Mouse (Mus musculus) bone marrow, adult 2 months (tissue): ENCODE data around the gene Sf1. TPM values are rescaled to one million over a fixed set of nuclear protein-coding genes. Genes with fewer than 3 reads are reported as not detected.

Experiments
- H3K27ac ChIP-seq: fragments of 200-500 bp; 2 replicates; pipeline ENCODE4 v1.5.1; 2012; ENCODE audit warnings: low read depth, mild to moderate bottlenecking, control low read depth, inconsistent platforms, low read length; ENCODE audit not compliant: control insufficient read depth, poor library complexity, insufficient read depth
- H3K4me1 ChIP-seq: fragments of 200-500 bp; 2 replicates; pipeline ENCODE4 v1.6.1; 2011; ENCODE audit warnings: low read length; ENCODE audit not compliant: control insufficient read depth, insufficient read depth
- H3K4me3 ChIP-seq: fragments of 200-500 bp; replicated peaks from 2 replicates; pipeline ENCODE3; 2011; ENCODE audit warnings: mild to moderate bottlenecking, low read depth, low read length, control low read depth; ENCODE audit not compliant: control insufficient read depth
- CTCF ChIP-seq: fragments of 200-500 bp; IDR thresholded peaks from 2 replicates; pipeline ENCODE4 v1.5.1; 2011; ENCODE audit warnings: low read length, control low read depth; ENCODE audit not compliant: control insufficient read depth, insufficient read depth
- POLR2A ChIP-seq: fragments of 200-500 bp; IDR thresholded peaks from 2 replicates; pipeline ENCODE4 v1.6.1; 2011; ENCODE audit warnings: low read depth, mild to moderate bottlenecking, control low read depth, low read length, borderline replicate concordance; ENCODE audit not compliant: control insufficient read depth
- WGBS: fragments of 180-500 bp; shearing (Covaris S2); methylation state at CpG from one replicate; pipeline ENCODE4 v1.1.7; 2018; 5-methylcytosine and 5-hydroxymethylcytosine counted together
- polyA plus RNA-seq: library from polyadenylated mRNA; stranded (reverse); fragments of >200 nt; gene quantifications from 2 replicates; pipeline ENCODE4 v1.2.4, GENCODE M21; 2011; ENCODE audit warnings: low replicate concordance; ENCODE audit not compliant: missing spikeins, insufficient read depth, insufficient read length

Sf1 gene
- polyA plus RNA-seq, 1 experiment: 184 TPM

DNA sequence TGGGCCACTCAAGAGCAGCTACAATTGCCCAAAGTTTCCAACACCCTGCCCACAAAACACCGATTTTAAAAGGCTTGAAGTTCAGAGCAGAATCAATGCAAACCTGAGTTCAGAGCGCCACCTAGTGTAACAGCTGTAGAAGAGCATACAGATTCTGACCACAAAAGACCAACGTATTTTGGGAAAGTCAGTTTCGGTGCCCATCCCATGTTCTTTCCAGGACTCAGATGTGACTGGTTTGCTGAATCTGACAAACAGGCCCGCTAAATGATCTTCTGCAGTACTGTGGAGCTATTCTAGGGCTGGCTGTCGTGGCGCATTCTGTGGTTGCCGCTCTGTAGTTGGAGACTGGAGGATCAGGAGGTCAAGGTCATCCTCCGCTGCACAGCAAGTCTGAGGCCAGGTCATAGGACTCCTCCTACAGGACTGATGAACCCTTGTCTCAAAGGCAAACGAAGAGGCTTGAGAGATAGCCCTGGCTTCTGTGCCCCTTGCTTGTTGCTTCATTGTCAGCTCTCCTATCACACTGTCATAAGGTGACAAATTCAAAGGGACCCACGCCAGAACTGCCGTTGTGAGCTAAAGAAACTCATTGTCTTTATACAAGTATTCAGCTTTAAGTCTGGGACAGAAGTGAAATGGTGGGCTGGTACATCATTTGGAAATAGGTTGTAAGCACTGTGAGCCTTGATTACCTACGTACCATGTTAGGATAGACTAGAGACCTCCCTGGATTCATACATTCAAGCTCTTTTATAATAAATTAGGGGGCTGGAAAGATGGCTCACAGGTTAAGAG, 31.6 kb upstream of the Sf1 start:
- H3K4me3 ChIP-seq: peak overlapping the region; percentile 23
- H3K4me1 ChIP-seq: peaks cover 2% of the 10 kb centered on the region; the same call in 1 of the 2 replicates
- 24% methylated on average over 13 of the region's 13 CpGs for WGBS
- peak; percentile 37 for TF ChIP-seq CTCF
- no peak for TF ChIP-seq POLR2A
- peak overlapping the region; percentile 2; the same call in 1 of the 2 replicates for H3K27ac ChIP-seq

DNA sequence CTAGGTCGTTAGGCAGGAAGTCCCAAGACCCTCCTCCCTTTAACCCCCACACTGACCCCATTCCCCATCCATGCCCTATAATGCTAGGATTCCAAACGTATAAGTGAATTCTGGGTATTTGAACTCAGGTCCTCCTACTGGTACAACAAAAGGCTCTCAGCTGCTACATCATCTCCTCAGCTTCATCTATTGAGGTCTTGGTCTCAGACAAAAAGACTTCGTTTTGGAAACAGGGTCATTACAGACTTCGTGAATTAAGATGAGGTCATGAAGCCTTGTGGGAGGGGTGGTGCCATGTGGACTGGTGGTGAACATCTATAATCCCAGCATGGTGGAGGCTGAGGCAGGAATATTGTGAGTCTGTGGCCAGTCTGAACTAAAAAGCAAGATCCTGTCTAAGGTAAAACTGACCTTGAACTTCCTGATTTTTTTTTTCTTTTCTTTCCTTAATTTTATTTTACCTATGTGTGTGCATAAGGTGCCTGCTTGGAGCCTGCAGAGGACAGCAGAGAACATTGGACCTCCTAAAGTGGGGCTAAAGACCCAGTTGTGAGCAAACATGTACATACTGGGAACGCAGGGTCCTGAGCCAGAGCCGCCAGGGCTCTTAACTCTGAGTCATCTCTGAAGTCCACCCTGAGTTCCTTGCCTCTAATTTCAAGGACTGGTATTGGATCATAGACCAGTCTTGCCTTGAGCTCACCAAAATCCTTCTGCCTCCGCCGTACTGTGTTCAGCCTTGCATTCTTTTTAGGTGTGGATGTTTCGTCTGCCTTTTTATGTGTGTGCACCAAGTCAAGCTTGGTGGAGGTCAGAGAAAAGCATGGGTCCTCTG, 29.5 kb upstream of the Sf1 start:
- H3K4me3 ChIP-seq: peak overlapping the region; percentile 73
- peak overlapping the region; percentile 16; the same call in 1 of the 2 replicates for H3K27ac ChIP-seq
- WGBS: 53% methylated on average over 9 of the region's 9 CpGs
- peaks cover 2% of the 10 kb centered on the region; the same call in 1 of the 2 replicates for H3K4me1 ChIP-seq
- TF ChIP-seq POLR2A: no peak
- no peak for TF ChIP-seq CTCF

DNA sequence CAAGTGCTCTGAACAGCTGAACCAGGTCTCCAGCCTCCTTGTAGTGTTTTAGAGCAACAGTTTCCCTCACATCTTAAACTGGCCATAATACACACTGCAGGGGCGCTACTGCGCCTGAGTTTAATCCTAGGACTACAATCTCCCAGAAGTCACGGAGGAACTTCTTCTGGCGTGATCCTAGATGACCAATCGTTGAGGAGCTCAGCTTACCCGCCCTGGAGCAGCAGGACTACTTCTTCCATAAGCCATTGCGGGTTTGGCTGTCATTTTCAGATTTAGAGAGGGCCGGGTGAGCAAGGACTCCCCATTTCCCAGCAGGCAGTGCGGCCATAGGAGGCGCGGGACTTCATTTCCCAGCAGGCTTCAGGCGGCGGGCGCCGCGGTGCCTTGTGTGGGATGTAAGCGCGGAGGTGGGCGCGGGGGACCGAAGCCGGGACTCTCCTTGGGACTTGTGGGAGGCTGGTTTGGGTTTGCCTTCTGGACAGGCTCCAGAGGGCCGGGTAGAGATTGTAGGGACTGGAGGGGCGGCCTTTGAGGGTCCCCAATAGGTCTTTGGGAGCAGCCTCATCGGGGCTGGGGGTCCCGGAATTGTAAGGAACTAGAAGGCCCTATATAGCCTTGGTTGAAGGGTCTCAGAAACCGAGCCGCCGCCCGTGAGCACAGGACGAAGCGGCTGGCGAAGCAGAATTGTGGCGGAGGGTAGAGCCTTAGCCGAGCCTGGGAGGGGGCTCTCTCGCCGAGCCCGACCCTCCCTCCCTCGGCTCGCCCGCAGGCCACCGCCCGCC, 28.6 kb upstream of the Sf1 start, which contains the start of gene Men1:
Gene Men1 (plus strand): TSS at position 307 of the 785 bp plus-strand sequence.
- TF ChIP-seq POLR2A (peak; percentile 35; the same call in 1 of the 2 replicates), CTCF (no peak)
- Histone ChIP-seq H3K4me3 (peak within 1 kb of the TSS; percentile 73), H3K4me1 (peaks cover 2% of the 10 kb centered on the region; the same call in 1 of the 2 replicates), H3K27ac (peak within 1 kb of the TSS; percentile 65)
- WGBS: under 1% methylated on average over 43 of the region's 43 CpGs

DNA sequence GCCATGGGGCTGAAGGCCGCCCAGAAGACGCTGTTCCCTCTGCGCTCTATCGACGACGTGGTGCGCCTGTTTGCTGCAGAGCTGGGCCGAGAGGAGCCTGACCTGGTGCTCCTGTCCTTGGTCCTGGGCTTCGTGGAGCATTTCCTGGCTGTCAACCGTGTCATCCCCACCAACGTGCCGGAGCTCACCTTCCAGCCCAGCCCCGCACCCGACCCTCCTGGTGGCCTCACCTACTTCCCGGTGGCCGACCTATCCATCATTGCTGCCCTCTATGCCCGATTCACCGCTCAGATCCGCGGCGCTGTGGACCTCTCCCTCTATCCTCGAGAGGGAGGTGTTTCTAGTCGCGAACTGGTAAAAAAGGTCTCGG, 28.0 kb upstream of the Sf1 start:
- Histone ChIP-seq H3K27ac (peak overlapping the region; percentile 65), H3K4me1 (peaks cover 3% of the 10 kb centered on the region; the same call in 1 of the 2 replicates), H3K4me3 (peak overlapping the region; percentile 73)
- WGBS: under 1% methylated on average over 25 of the region's 25 CpGs
- TF ChIP-seq POLR2A (peak; percentile 30; the same call in 1 of the 2 replicates), CTCF (no peak)

DNA sequence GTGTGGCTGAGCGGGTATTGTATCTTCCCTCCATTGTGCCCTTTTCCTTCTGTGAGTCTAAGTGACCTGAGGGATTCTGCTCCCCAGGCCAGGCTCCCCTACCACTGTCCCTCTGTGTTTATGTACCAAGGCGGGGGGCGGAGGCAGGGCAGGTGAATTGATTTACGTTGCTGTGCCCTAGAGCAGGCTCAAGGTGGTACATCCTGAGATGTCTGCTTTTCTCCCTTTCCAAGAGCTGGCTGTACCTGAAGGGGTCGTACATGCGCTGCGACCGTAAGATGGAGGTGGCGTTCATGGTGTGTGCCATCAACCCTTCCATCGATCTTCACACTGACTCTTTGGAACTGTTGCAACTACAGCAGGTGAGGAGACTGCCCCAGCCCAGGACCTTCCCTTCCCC, 26.6 kb upstream of the Sf1 start:
- TF ChIP-seq POLR2A (no peak), CTCF (no peak)
- Histone ChIP-seq H3K27ac (no peak overlapping the region), H3K4me1 (peaks cover 1% of the 10 kb centered on the region; the same call in 1 of the 2 replicates), H3K4me3 (no peak overlapping the region)
- 92% methylated on average over 10 of the region's 10 CpGs for WGBS

DNA sequence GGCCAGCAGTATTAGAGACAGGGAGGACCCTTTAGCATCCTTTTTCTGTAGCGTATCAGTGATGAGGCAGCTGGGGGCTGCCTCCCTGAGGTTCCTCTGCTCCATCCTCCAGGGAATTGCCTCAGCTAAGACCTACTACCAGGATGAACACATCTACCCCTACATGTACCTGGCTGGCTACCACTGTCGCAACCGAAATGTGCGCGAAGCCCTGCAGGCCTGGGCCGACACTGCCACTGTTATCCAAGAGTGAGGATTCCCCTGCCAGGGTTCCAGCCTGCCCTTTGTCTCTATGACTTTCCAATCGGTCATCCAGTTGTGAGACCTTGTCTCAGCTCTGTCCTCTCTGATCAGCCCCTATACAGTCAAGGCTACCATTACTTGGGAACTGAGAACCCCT, 25.3 kb upstream of the Sf1 start:
- H3K4me1 ChIP-seq: peaks cover 4% of the 10 kb centered on the region; the same call in 1 of the 2 replicates
- TF ChIP-seq POLR2A: no peak
- TF ChIP-seq CTCF: no peak
- H3K27ac ChIP-seq: no peak overlapping the region
- H3K4me3 ChIP-seq: no peak overlapping the region
- WGBS: 93% methylated on average over 7 of the region's 7 CpGs

DNA sequence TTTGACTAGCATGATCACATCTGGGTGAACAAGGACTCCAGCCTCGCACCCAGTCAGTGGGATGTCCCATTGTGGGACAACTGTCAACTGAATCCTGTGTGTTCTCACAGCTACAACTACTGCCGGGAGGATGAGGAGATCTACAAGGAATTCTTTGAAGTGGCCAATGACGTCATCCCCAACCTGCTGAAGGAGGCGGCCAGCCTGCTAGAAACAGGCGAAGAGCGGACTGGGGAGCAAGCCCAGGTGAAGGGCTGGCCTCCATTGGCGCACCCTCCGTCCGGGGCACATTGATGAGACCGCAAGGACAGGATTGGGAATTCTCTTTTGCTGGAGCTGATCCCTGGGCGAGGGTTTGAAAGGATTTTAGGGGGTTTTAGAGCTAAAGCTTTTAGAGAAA, 24.8 kb upstream of the Sf1 start:
- WGBS: 92% methylated on average over 11 of the region's 11 CpGs
- Histone ChIP-seq H3K4me3 (no peak overlapping the region), H3K4me1 (peaks cover 7% of the 10 kb centered on the region), H3K27ac (no peak overlapping the region)
- TF ChIP-seq CTCF (no peak), POLR2A (no peak)

DNA sequence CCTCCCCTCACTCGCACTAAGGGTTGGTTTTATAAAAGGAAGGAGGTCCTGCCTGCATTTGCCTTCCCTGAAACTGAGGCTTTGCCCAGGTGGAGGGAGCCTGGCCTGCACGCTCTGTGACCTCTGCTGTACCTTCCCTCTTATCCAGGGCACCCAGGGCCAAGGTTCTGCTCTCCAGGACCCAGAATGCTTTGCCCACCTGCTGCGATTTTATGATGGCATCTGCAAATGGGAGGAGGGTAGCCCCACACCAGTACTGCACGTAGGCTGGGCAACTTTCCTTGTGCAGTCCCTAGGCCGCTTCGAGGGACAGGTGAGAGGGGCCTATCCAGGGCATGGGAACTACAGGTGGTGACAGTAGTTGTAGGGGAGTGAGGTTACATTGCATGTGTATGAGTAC, 24.3 kb upstream of the Sf1 start:
- WGBS: 85% methylated on average over 6 of the region's 6 CpGs
- TF ChIP-seq CTCF (no peak), POLR2A (no peak)
- no peak overlapping the region for H3K27ac ChIP-seq
- no peak overlapping the region for H3K4me3 ChIP-seq
- peaks cover 7% of the 10 kb centered on the region for H3K4me1 ChIP-seq
